Mouse (Mus musculus) lung, adult 2 months (tissue): ENCODE measurements around the gene Eif4g3. TPM values are rescaled to one million over a fixed set of nuclear protein-coding genes. Genes with fewer than 3 reads are reported as not detected.

Source experiments
- DNase-seq: peaks from one replicate; pipeline ENCODE4 v3.0.0; 2022
- H3K4me1 ChIP-seq: fragments of 200-500 bp; 2 replicates; pipeline ENCODE4 v1.6.1; 2011; ENCODE audit warnings: low read length; ENCODE audit not compliant: control insufficient read depth, insufficient read depth
- H3K4me3 ChIP-seq: fragments of 200-500 bp; replicated peaks from 2 replicates; pipeline ENCODE3; 2011; ENCODE audit warnings: low read depth, mild to moderate bottlenecking, control low read depth, low read length; ENCODE audit errors: extremely low read depth
- CTCF ChIP-seq: fragments of 200-500 bp; IDR thresholded peaks from 2 replicates; pipeline ENCODE4 v1.5.1; 2011; ENCODE audit warnings: mild to moderate bottlenecking, low read length, control low read depth; ENCODE audit not compliant: insufficient read depth
- POLR2A ChIP-seq: fragments of 200-500 bp; IDR thresholded peaks from 2 replicates; pipeline ENCODE4 v1.6.1; 2011; ENCODE audit warnings: low read depth, mild to moderate bottlenecking, control low read depth, low read length, borderline replicate concordance; ENCODE audit errors: extremely low read depth
- WGBS: fragments of 180-500 bp; shearing (Covaris S2); methylation state at CpG from one replicate; pipeline ENCODE4 v1.1.7; 2018; 5-methylcytosine and 5-hydroxymethylcytosine counted together
- polyA plus RNA-seq: library from polyadenylated mRNA; depleted of rRNA; stranded (reverse); fragments of >200 nt; gene quantifications from 2 replicates; pipeline ENCODE4 v1.2.3, GENCODE M21; 2012

Eif4g3 gene
- polyA plus RNA-seq, 1 experiment, result 69.8 TPM

DNA sequence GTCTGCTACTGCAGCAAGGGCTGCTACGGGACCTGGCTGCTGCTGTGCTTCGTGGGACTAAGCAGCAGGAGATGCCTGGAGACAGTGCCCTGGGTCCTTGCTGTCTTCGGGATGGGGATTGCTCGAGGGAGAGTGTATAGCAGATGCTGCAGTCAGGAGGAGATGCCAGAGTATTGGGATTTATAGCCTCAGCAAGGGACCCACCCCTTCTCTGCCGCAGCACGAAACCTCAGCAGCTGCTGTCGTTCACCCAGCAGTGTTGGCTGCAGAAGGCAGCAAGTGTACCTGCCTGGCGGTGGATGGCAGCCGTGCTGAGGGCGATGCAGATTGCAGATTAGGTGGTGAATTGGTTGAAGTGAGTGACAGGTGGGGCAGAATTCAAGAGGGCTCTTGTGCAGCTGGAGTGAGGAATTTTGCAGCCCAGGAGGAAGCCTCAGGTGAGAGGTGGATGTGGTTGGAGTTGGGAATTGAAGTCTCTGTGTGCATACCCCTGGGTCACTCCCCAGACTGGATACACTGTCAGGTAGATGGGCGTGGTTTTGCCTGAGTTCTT is 24.3 kb downstream of the Eif4g3 start:
- DNase-seq, result no peak
- Histone ChIP-seq H3K4me3 (no peak overlapping the region), H3K4me1 (0 out of 2 replicates have a peak, but pooled peaks cover 3% of the 10 kb centered on the region)
- WGBS, result 84% methylated on average over 11 of the region's 11 CpGs
- TF ChIP-seq CTCF, result no peak
- TF ChIP-seq POLR2A, result no peak

DNA sequence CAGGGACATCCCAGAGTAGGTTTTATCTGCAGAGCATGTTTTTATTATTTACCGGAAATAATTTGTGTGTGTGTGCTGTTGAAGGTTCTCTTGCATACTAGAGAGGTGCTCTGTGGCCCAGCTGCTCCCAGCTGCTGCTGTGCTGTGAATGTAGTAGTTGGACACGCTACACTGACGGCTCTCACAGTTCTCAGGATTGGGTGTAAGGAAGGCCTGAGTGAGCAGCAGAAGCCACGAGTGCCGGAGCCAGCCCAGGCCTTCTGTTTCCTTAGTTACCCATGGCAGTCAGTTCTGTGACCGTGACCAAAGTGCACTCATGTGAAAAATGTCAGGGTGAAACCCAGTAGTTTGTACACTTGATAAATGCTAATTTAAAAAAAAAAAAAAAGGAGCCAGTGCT is 25.2 kb downstream of the Eif4g3 start:
- no peak for DNase-seq
- 62% methylated on average over 6 of the region's 6 CpGs for WGBS
- H3K4me1 ChIP-seq, result 0 out of 2 replicates have a peak, but pooled peaks cover 3% of the 10 kb centered on the region
- no peak for TF ChIP-seq CTCF
- no peak for TF ChIP-seq POLR2A
- no peak overlapping the region for H3K4me3 ChIP-seq

GRCm38 (mm10) chr4:138020231-138020630 is 27.4 kb downstream of the Eif4g3 start:
- 86% methylated on average over 6 of the region's 6 CpGs for WGBS
- TF ChIP-seq POLR2A (no peak), CTCF (no peak)

GRCm38 (mm10) chr4:138021651-138022050 is 28.8 kb downstream of the Eif4g3 start:
- 86% methylated on average over 6 of the region's 6 CpGs for WGBS
- TF ChIP-seq POLR2A (no peak), CTCF (no peak)
- DNase-seq, result no peak
- Histone ChIP-seq H3K4me1 (0 out of 2 replicates have a peak, but pooled peaks cover 7% of the 10 kb centered on the region), H3K4me3 (no peak overlapping the region)

More at GRCm38 (mm10) chr4:138020231-138020630, 27.4 kb downstream of the Eif4g3 start:
- Histone ChIP-seq H3K4me1 (0 out of 2 replicates have a peak, but pooled peaks cover 7% of the 10 kb centered on the region), H3K4me3 (no peak overlapping the region)
- no peak for DNase-seq

- TF ChIP-seq POLR2A (no peak), CTCF (no peak)
- DNase-seq, result no peak
- Histone ChIP-seq H3K4me3 (no peak overlapping the region), H3K4me1 (0 out of 2 replicates have a peak, but pooled peaks cover 7% of the 10 kb centered on the region)
- WGBS, result 73% methylated on average over 2 of the region's 2 CpGs
These were observed 29.9 kb downstream of the Eif4g3 start for GRCm38 (mm10) chr4:138022761-138023160.

GRCm38 (mm10) chr4:138023403-138024100 is 30.7 kb downstream of the Eif4g3 start:
- TF ChIP-seq CTCF, result no peak
- TF ChIP-seq POLR2A, result no peak
- DNase-seq, result no peak
- 82% methylated on average over 9 of the region's 9 CpGs for WGBS
- Histone ChIP-seq H3K4me1 (0 out of 2 replicates have a peak, but pooled peaks cover 7% of the 10 kb centered on the region), H3K4me3 (no peak overlapping the region)

GRCm38 (mm10) chr4:138029168-138029567 is 36.3 kb downstream of the Eif4g3 start:
- no peak for TF ChIP-seq POLR2A
- no peak for TF ChIP-seq CTCF
- Histone ChIP-seq H3K4me3 (no peak overlapping the region), H3K4me1 (no peaks in the 10 kb centered on the region)
- no peak for DNase-seq
- 81% methylated on average over 6 of the region's 6 CpGs for WGBS

GRCm38 (mm10) chr4:138031828-138032227 is 39.0 kb downstream of the Eif4g3 start:
- WGBS, result 79% methylated on average over 10 of the region's 10 CpGs
- Histone ChIP-seq H3K4me1 (no peaks in the 10 kb centered on the region), H3K4me3 (no peak overlapping the region)
- peak; percentile 37 for DNase-seq
- no peak for TF ChIP-seq POLR2A
- TF ChIP-seq CTCF, result no peak

- no peak for DNase-seq
- Histone ChIP-seq H3K4me3 (no peak overlapping the region), H3K4me1 (no peaks in the 10 kb centered on the region)
- WGBS, result 77% methylated on average over 4 of the region's 4 CpGs
- peak; percentile 17; the same call in 1 of the 2 replicates for TF ChIP-seq CTCF
- no peak for TF ChIP-seq POLR2A
These were observed 41.0 kb downstream of the Eif4g3 start for GRCm38 (mm10) chr4:138033871-138034270.
